Mouse (Mus musculus) forebrain, embryonic 11.5 days (tissue): ENCODE measurements at regions not wholly inside any gene's neighbourhood (a gene's known extent, or its start where the extent isn't known, plus 50 kb on each side); places are given as distances from the start of the nearest gene placed in this dataset.

ENCODE experiments used
- ATAC-seq: fragments of 200-750 bp; cut with Nextera tagmentation; replicated peaks from 2 replicates; pipeline ENCODE4 v1.8.0; 2017; ENCODE audit warnings: moderate TSS enrichment; ENCODE audit not compliant: low FRiP score
- DNase-seq: peaks from one replicate; pipeline ENCODE4 v3.0.0-alpha.2; 2017; ENCODE audit warnings: low spot score
- H3K27ac ChIP-seq: fragments of 300-500 bp; sonication (generic); 2 replicates; pipeline ENCODE4 v1.5.1; 2014; ENCODE audit warnings: low read depth, low read length
- H3K27me3 ChIP-seq: fragments of 300-500 bp; sonication (generic); 2 replicates; pipeline ENCODE4 v1.6.1; 2014; ENCODE audit warnings: mild to moderate bottlenecking, low read length, mixed read lengths; ENCODE audit not compliant: control insufficient read depth, insufficient read depth
- H3K36me3 ChIP-seq: fragments of 300-500 bp; sonication (generic); 2 replicates; pipeline ENCODE4 v1.6.1; 2014; ENCODE audit warnings: mild to moderate bottlenecking, low read length, moderate library complexity, mixed read lengths; ENCODE audit not compliant: control insufficient read depth, insufficient read depth
- H3K4me1 ChIP-seq: fragments of 300-500 bp; sonication (generic); replicated peaks from 2 replicates; pipeline ENCODE4 v1.6.1; 2014; ENCODE audit warnings: low read length, mixed read lengths; ENCODE audit not compliant: control insufficient read depth, insufficient read depth
- H3K4me2 ChIP-seq: fragments of 300-500 bp; sonication (generic); 2 replicates; pipeline ENCODE4 v1.6.1; 2014; ENCODE audit warnings: low read depth, mild to moderate bottlenecking, low read length, moderate library complexity, mixed read lengths; ENCODE audit not compliant: severe bottlenecking
- H3K4me3 ChIP-seq: fragments of 300-500 bp; sonication (generic); 2 replicates; pipeline ENCODE4 v1.5.1; 2014; ENCODE audit warnings: low read depth, low read length
- H3K9ac ChIP-seq: fragments of 300-500 bp; sonication (generic); 2 replicates; pipeline ENCODE4 v1.6.1; 2014; ENCODE audit warnings: low read length
- H3K9me3 ChIP-seq: fragments of 300-500 bp; sonication (generic); 2 replicates; pipeline ENCODE4 v1.6.1; 2016; ENCODE audit warnings: low read length, mixed read lengths; ENCODE audit not compliant: control insufficient read depth
- WGBS: fragments of 180-500 bp; shearing (Covaris S2); extraction: QIAGEN DNeasy Blood & Tissue Kit; methylation state at CpG from one replicate; pipeline ENCODE4 v1.1.7; 2014; 5-methylcytosine and 5-hydroxymethylcytosine counted together

GRCm38 (mm10) chr1:137923705-137924104 is 251.8 kb downstream of the Ptprc start:
- no peaks in the 10 kb centered on the region for H3K27me3 ChIP-seq
- no peak for DNase-seq
- ATAC-seq, result no peak
- no peak overlapping the region for H3K9ac ChIP-seq
- H3K4me1 ChIP-seq, result peaks cover 13% of the 10 kb centered on the region; the same call in 1 of the 2 replicates
- H3K4me3 ChIP-seq, result no peak overlapping the region
- H3K4me2 ChIP-seq, result no peak overlapping the region
- H3K9me3 ChIP-seq, result no peaks in the 10 kb centered on the region
- no peaks in the 10 kb centered on the region; the same call in 1 of the 2 replicates for H3K36me3 ChIP-seq
- H3K27ac ChIP-seq, result no peak overlapping the region
- 93% methylated on average over 2 of the region's 2 CpGs for WGBS

GRCm38 (mm10) chr1:137922769-137923168 is 252.7 kb downstream of the Ptprc start:
- no peak overlapping the region for H3K4me2 ChIP-seq
- H3K4me1 ChIP-seq, result peaks cover 11% of the 10 kb centered on the region; the same call in 1 of the 2 replicates
- 93% methylated on average over 7 of the region's 7 CpGs for WGBS
- no peak overlapping the region for H3K9ac ChIP-seq
- H3K4me3 ChIP-seq, result no peak overlapping the region
- ATAC-seq, result no peak
- no peaks in the 10 kb centered on the region for H3K27me3 ChIP-seq
- H3K36me3 ChIP-seq, result no peaks in the 10 kb centered on the region; the same call in 1 of the 2 replicates
- DNase-seq, result no peak
- H3K27ac ChIP-seq, result no peak overlapping the region
- no peaks in the 10 kb centered on the region for H3K9me3 ChIP-seq

- no peak overlapping the region for H3K9ac ChIP-seq
- no peaks in the 10 kb centered on the region; the same call in 1 of the 2 replicates for H3K36me3 ChIP-seq
- 85% methylated on average over 2 of the region's 2 CpGs for WGBS
- no peak overlapping the region for H3K4me2 ChIP-seq
- ATAC-seq (no peak), DNase-seq (no peak)
- peaks cover 8% of the 10 kb centered on the region; the same call in 1 of the 2 replicates for H3K4me1 ChIP-seq
- no peak overlapping the region for H3K4me3 ChIP-seq
- H3K27me3 ChIP-seq, result no peaks in the 10 kb centered on the region
- H3K9me3 ChIP-seq, result no peaks in the 10 kb centered on the region
- no peak overlapping the region for H3K27ac ChIP-seq
Observed at GRCm38 (mm10) chr1:137921592-137921991, 253.9 kb downstream of the Ptprc start.

- Histone ChIP-seq H3K9me3 (no peaks in the 10 kb centered on the region), H3K4me3 (no peak overlapping the region), H3K4me1 (peaks cover 5% of the 10 kb centered on the region; the same call in 1 of the 2 replicates), H3K27ac (no peak overlapping the region), H3K27me3 (no peaks in the 10 kb centered on the region), H3K4me2 (no peak overlapping the region), H3K9ac (no peak overlapping the region), H3K36me3 (no peaks in the 10 kb centered on the region; the same call in 1 of the 2 replicates)
- DNase-seq (no peak), ATAC-seq (no peak)
- WGBS, result 55% methylated on average over 6 of the region's 6 CpGs
Observed at GRCm38 (mm10) chr1:137919739-137920563, 255.6 kb downstream of the Ptprc start.

GRCm38 (mm10) chr1:137917449-137917848 is 258.1 kb downstream of the Ptprc start:
- WGBS, result 94% methylated on average over 1 of the region's 1 CpGs

GRCm38 (mm10) chr1:137906883-137907282 is 268.6 kb downstream of the Ptprc start:
- WGBS, result 36% methylated on average over 5 of the region's 5 CpGs
- Histone ChIP-seq H3K27me3 (no peaks in the 10 kb centered on the region), H3K4me2 (no peak overlapping the region), H3K36me3 (no peaks in the 10 kb centered on the region), H3K9ac (no peak overlapping the region), H3K27ac (no peak overlapping the region), H3K4me1 (peaks cover 11% of the 10 kb centered on the region; the same call in 1 of the 2 replicates), H3K9me3 (no peaks in the 10 kb centered on the region), H3K4me3 (no peak overlapping the region)
- ATAC-seq (no peak), DNase-seq (no peak)

More at GRCm38 (mm10) chr1:137917449-137917848, 258.1 kb downstream of the Ptprc start:
- Histone ChIP-seq H3K4me1 (peaks cover 5% of the 10 kb centered on the region; the same call in 1 of the 2 replicates), H3K9ac (no peak overlapping the region), H3K4me2 (no peak overlapping the region), H3K9me3 (no peaks in the 10 kb centered on the region), H3K27me3 (no peaks in the 10 kb centered on the region), H3K27ac (no peak overlapping the region), H3K4me3 (no peak overlapping the region), H3K36me3 (no peaks in the 10 kb centered on the region; the same call in 1 of the 2 replicates)
- ATAC-seq (no peak), DNase-seq (no peak)

- 37% methylated on average over 3 of the region's 3 CpGs for WGBS
- Histone ChIP-seq H3K4me1 (peaks cover 11% of the 10 kb centered on the region; the same call in 1 of the 2 replicates), H3K9ac (no peak overlapping the region)
Observed at GRCm38 (mm10) chr1:137906477-137906876, 269.0 kb downstream of the Ptprc start.

GRCm38 (mm10) chr1:137905566-137905965 is 269.9 kb downstream of the Ptprc start:
- no peak overlapping the region for H3K27ac ChIP-seq
- ATAC-seq (no peak), DNase-seq (no peak)
- H3K4me2 ChIP-seq, result no peak overlapping the region
- H3K4me1 ChIP-seq, result peaks cover 11% of the 10 kb centered on the region; the same call in 1 of the 2 replicates
- no peak overlapping the region for H3K4me3 ChIP-seq
- WGBS, result 82% methylated on average over 5 of the region's 5 CpGs
- H3K27me3 ChIP-seq, result no peaks in the 10 kb centered on the region
- H3K9ac ChIP-seq, result no peak overlapping the region
- H3K36me3 ChIP-seq, result no peaks in the 10 kb centered on the region
- H3K9me3 ChIP-seq, result no peaks in the 10 kb centered on the region

More at GRCm38 (mm10) chr1:137906477-137906876, 269.0 kb downstream of the Ptprc start:
- Histone ChIP-seq H3K36me3 (no peaks in the 10 kb centered on the region), H3K4me2 (no peak overlapping the region), H3K27ac (no peak overlapping the region), H3K4me3 (no peak overlapping the region), H3K27me3 (no peaks in the 10 kb centered on the region), H3K9me3 (no peaks in the 10 kb centered on the region)
- ATAC-seq, result no peak
- DNase-seq, result no peak
